Mouse (Mus musculus) adrenal gland, postnatal 36 days (tissue): ENCODE data around the gene Sult4a1. TPM values are rescaled to one million over a fixed set of nuclear protein-coding genes. Genes with fewer than 3 reads are reported as not detected.

Experiments
- DNase-seq, 2 experiments: peaks; one replicate each; pipeline ENCODE4 v3.0.0; 2021; ENCODE audit warnings: mixed read lengths in 1 of 2
- total RNA-seq, 2 experiments: library from RNA; stranded (reverse); gene quantifications; 2 replicates each; pipeline ENCODE4 v1.2.3; 2021

The Sult4a1 gene
- total RNA-seq, 2 experiments from 2014 or later = 2.7 to 3.7 TPM

GRCm38 (mm10) chr15:84045562-84045961 lies 60.0 kb downstream of the Sult4a1 start:
- DNase-seq = no peak

GRCm38 (mm10) chr15:84037067-84037466 lies 68.5 kb downstream of the Sult4a1 start:
- no peak for DNase-seq

Other genes starting within 250 kb of the Sult4a1 start
- not detected for gene Efcab6, start 40.4 kb downstream of the Sult4a1 start, total RNA-seq
- under 1 TPM in 1 of 2 experiments, not detected in 1; 0.23 TPM for gene Pnpla5, start 17.4 kb upstream of the Sult4a1 start, total RNA-seq
- gene Pnpla3, start 62.1 kb upstream of the Sult4a1 start, total RNA-seq = 100 to 1,000 TPM in 1 of 2 experiments, 10 to 100 TPM in 1; 30.7 to 111 TPM
- 100 to 1,000 TPM; 150 to 151 TPM for gene Samm50, start 86.5 kb upstream of the Sult4a1 start, total RNA-seq
- gene Parvb, start 126.3 kb upstream of the Sult4a1 start, total RNA-seq = 10 to 100 TPM; 18.0 to 24.1 TPM
- gene Parvg, start 218.3 kb upstream of the Sult4a1 start, total RNA-seq = 1 to 10 TPM; 3.0 to 3.3 TPM